Mouse (Mus musculus): ENCODE results near the gene Pnrc1.

Pnrc1 gene

GRCm38 (mm10) chr4:33221847-33222246 is 68.1 kb downstream of the Pnrc1 start:
- DNase-seq = no peak

DNA sequence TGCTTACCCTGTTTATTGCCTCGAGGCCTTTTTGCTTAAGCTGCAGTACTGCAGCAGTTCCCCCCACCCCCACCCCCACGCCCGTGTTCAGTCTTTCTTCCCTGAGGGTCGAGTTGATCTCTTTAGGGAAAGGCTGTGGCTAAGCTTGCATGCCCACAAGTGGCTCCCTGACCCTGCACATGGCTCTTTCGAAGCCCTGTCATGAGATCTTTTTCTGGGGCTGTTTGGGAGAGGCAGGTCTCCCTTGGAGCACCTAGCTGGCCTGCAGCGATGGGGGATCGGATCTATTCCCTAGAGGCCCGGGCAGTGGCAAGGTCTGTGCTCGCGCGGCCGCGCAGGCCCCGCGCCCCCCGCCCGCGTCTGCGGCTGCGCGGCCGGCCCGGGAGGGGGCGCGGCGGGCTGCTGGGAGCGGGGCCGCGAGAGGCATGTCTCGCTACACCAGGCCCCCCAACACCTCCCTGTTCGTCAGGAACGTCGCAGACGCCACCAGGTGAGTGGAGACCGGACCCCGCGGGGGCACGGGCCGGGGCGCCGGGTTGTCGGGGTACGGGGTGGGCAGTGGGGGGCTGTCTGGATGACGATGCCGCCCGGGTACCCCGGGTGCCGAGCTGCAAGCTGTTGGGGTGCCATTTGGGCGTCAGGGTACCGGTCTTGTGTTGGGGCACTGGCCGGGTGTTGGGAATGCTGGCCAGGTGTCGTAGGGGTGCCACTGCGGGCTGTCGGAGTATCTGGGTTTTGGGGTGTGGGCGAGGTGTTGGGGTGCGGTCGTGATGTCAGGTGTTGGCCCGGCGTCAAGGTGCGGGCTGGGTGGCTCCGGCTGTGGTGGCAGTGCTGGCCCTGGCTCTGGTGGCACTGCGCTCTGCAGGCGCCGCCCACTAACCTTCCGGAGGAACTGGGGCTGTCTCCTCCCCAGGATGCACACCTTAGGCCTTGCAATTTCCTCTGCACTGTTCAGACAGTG is 80.8 kb downstream of the Pnrc1 start, which contains the start of gene Srsf12:
Gene Srsf12, plus strand, starts transcription at position 111 of the 961 bp plus-strand sequence.
- peak; percentile 64 for DNase-seq

DNA sequence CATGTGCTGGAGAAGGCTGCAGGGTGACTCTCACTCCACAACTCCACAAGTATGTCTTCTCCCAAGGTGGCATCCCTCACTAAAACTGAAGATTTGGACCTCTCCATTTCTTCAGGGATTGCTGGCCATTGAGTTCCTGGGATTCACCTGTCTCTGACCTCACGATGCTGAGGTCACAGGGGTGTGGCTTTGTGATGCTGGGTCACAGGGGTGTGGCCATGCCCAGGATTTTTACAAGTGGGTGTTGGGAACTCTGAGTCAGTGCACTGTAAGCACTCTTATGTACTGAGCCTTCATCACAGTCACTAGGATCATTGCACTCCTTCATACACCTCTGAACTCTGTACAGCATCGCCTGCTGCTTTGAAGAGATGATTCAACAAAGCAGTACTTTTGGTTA is 82.4 kb downstream of the Pnrc1 start:
- DNase-seq = no peak

- DNase-seq = peak; percentile 63
Measured at GRCm38 (mm10) chr4:33204682-33205081, 85.3 kb downstream of the Pnrc1 start.

DNA sequence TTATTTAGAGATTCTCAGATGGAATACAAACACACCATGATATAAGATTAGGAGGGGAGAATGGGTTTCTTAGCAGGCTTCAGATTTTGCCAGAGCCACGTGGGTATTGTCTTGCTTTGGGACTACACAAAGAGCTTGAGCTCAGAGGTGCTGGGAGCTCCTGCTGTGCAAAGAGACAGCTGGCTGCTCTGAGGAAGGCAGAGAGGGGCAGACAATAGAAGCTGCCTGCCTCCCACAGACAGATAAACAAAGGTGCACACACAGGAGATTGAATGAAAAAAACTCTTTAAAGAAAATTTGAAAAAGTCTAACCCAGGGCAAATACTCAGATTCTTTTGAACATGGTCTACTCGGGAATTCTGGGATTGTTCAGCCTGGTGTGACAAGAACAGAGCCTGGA is 91.8 kb downstream of the Pnrc1 start:
- no peak for DNase-seq

All from thymus, postnatal 14 days (tissue).